Mouse (Mus musculus) ES-E14 (cell line): ENCODE results near the gene Ubox5. TPM values are rescaled to one million over a fixed set of nuclear protein-coding genes. Genes with fewer than 3 reads are reported as not detected.
"Not testable (repeated sequence)": the region's sequence is repeated elsewhere in the genome, so short reads cannot be mapped to it uniquely, and the experiment has no call there.

Experiments used
- DNase-seq: peaks from one replicate; pipeline ENCODE4 v3.0.0-alpha.2; 2013; ENCODE audit warnings: low read depth, low spot score
- H3K27ac ChIP-seq: 2 replicates; pipeline ENCODE4 v1.5.1; 2012; ENCODE audit warnings: low read depth, mild to moderate bottlenecking, low read length, moderate library complexity, mixed read lengths; ENCODE audit not compliant: poor library complexity, insufficient read depth, severe bottlenecking
- H3K36me3 ChIP-seq: 2 replicates; pipeline ENCODE4 v1.6.1; 2012; ENCODE audit warnings: mild to moderate bottlenecking, low read length, moderate library complexity, mixed read lengths; ENCODE audit not compliant: control insufficient read depth, poor library complexity, insufficient read depth, severe bottlenecking
- H3K4me1 ChIP-seq, 2 experiments: fragments of 150-350 bp in 1 of 2; sonication (generic) in 1 of 2; 2 replicates each; pipeline ENCODE4 v1.6.1; 2012; ENCODE audit warnings: low read length in 2 of 2, mild to moderate bottlenecking in 1 of 2, mixed read lengths in 1 of 2; ENCODE audit not compliant: control insufficient read depth in 2 of 2, insufficient read depth in 2 of 2, poor library complexity in 1 of 2
- H3K4me3 ChIP-seq, 2 experiments: fragments of 150-350 bp in 1 of 2; sonication (generic) in 1 of 2; 2 replicates each; pipeline ENCODE4 v1.5.1; 2012; ENCODE audit warnings: low read length in 2 of 2, low read depth in 1 of 2, mild to moderate bottlenecking in 1 of 2, mixed read lengths in 1 of 2; ENCODE audit not compliant: insufficient read depth in 1 of 2, poor library complexity in 1 of 2, severe bottlenecking in 1 of 2
- H3K9ac ChIP-seq: 2 replicates; pipeline ENCODE4 v1.6.1; 2012; ENCODE audit warnings: low read depth, mild to moderate bottlenecking, low read length, mixed read lengths; ENCODE audit not compliant: poor library complexity, insufficient read depth, severe bottlenecking
- H3K9me3 ChIP-seq: fragments of 150-350 bp; sonication (generic); 2 replicates; pipeline ENCODE4 v1.6.1; 2012; ENCODE audit warnings: low read depth, mild to moderate bottlenecking, low read length; ENCODE audit not compliant: control insufficient read depth, insufficient read depth
- CHD2 ChIP-seq: IDR thresholded peaks from 2 replicates; pipeline ENCODE4 v1.6.1; 2014; ENCODE audit warnings: mild to moderate bottlenecking, low read depth, low read length, inconsistent platforms
- HCFC1 ChIP-seq: IDR thresholded peaks from 2 replicates; pipeline ENCODE4 v1.6.1; 2012; ENCODE audit warnings: low read length, inconsistent platforms, borderline replicate concordance; ENCODE audit not compliant: insufficient read depth
- MAFK ChIP-seq: IDR thresholded peaks from 2 replicates; pipeline ENCODE4 v1.6.1; 2014; ENCODE audit warnings: mild to moderate bottlenecking, low read depth, low read length, inconsistent platforms; ENCODE audit not compliant: insufficient read depth
- ZC3H11A ChIP-seq: IDR thresholded peaks from 2 replicates; pipeline ENCODE4 v1.6.1; 2012; ENCODE audit warnings: low read depth, mild to moderate bottlenecking, inconsistent platforms, low read length, borderline replicate concordance
- ZNF384 ChIP-seq: IDR thresholded peaks from 2 replicates; pipeline ENCODE4 v1.6.1; 2012; ENCODE audit warnings: low read depth, low read length, inconsistent platforms
- in situ Hi-C, 2 experiments: fragments of 600-800 bp; cut with MboI; formaldehyde crosslinking; loops; one replicate each; pipeline ENCODE4 v1.15.1; 2025; ENCODE audit warnings: low sequenced_read_pairs in 2 of 2, inconsistent platforms in 1 of 2; ENCODE audit not compliant: unreplicated experiment in 2 of 2
- total RNA-seq: library from RNA; depleted of rRNA; stranded (reverse); fragments of 300-350 nt; gene quantifications from 2 replicates; pipeline ENCODE4 v1.2.3, GENCODE M21; 2012

Ubox5 gene
- total RNA-seq, 1 experiment = 5.0 TPM

DNA sequence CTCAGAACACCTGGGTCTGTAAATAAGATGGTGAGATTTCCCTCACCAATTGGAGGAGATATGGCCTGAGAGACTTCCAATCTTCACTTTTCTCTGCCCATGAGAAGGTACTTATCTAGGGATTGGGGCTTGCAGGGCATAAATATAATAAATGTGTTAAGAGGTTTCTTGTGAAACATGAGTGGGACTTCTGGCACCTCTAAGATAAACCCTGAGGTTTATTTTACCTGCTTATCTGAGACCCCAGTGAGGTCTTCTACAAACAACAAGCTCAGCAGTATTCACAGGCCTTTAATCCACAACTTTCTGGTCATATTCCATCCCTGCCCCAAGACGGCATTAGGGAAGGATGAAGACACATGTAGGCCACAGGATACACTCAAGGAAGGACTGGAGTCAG, 23.9 kb upstream of the Ubox5 start:
- no peaks in the 10 kb centered on the region for H3K9me3 ChIP-seq
- DNase-seq = no peak
- H3K27ac ChIP-seq = no peak overlapping the region
- H3K9ac ChIP-seq = no peak overlapping the region
- no peaks in the 10 kb centered on the region for H3K4me1 ChIP-seq
- TF ChIP-seq HCFC1 (no peak), ZNF384 (no peak), ZC3H11A (no peak), MAFK (no peak), CHD2 (no peak)
- in situ Hi-C loops = no loop called here
- no peak overlapping the region for H3K4me3 ChIP-seq
- H3K36me3 ChIP-seq = peaks cover 32% of the 10 kb centered on the region

DNA sequence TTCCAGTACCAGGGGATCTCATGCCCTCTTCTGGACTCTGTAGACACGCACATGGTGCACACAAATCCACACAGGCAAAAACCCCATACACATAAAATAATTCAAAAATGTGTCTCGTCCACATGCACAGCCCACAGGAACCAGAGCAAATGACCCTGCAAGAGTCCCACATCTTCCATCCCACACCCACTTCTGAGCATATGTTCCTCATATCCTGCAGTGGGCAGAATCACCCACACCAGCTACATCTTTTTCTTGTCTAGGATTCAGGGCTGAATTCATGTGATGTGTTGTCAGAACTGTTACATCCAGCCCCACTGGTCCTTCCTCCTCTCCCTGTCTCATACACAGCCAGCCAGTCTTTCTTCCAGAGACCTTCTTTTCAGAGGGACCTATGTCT, 23.5 kb upstream of the Ubox5 start:
- no peak for DNase-seq

DNA sequence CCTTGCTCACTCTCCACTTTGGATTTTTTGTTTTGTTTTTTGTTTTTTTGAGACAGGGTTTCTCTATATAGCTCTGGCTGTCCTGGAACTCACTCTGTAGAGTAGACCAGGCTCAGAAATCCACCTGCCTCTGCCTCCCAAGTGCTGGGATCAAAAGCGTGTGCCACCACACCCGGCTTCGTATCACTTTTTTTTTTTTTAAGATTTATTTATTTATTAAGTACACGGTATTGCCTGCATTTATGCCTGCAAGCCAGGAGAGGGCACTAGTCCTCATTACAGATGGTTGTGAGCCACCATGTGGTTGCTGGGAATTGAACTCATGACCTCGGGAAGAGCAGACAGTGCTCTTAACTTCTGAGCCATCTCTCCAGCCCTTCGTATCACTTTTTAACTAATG, 19.2 kb upstream of the Ubox5 start:
- H3K9me3 ChIP-seq, in situ Hi-C loops, H3K36me3 ChIP-seq, H3K4me1 ChIP-seq, H3K9ac ChIP-seq, H3K4me3 ChIP-seq, H3K27ac ChIP-seq, DNase-seq: not testable (repeated sequence)
- peak; percentile 63; the same call in 1 of the 2 replicates for TF ChIP-seq ZNF384

More for the DNA sequence above, 23.5 kb upstream of the Ubox5 start:
- peaks cover 31% of the 10 kb centered on the region for H3K36me3 ChIP-seq
- H3K27ac ChIP-seq = no peak overlapping the region
- H3K9ac ChIP-seq = no peak overlapping the region
- in situ Hi-C loops = no loop called here
- H3K9me3 ChIP-seq = no peaks in the 10 kb centered on the region
- H3K4me3 ChIP-seq = no peak overlapping the region
- TF ChIP-seq MAFK (no peak), CHD2 (no peak), HCFC1 (no peak), ZC3H11A (no peak), ZNF384 (no peak)
- H3K4me1 ChIP-seq = no peaks in the 10 kb centered on the region

DNA sequence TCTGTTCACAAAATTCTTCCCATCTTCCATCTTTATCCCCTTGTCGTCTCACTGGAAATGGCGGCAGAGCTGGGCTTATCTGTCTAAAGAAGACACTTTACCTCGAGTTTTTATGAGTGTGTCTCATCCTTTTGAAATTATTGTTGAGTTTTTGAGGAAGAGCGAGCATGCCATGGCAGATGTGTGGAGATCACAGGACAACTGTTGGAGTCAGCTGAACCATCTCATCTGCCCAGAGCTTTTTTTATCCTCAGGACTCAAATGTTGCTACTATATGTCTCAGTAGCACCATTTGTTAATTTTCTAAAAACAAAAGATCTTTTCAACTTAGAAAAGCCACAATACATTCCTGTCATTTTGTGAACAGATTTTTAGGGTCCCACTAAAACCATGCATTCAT, 15.4 kb upstream of the Ubox5 start:
- Histone ChIP-seq H3K4me3 (no peak overlapping the region), H3K36me3 (no peaks in the 10 kb centered on the region), H3K27ac (no peak overlapping the region), H3K9me3 (no peaks in the 10 kb centered on the region), H3K4me1 (peaks cover 0 to 3% of the 10 kb centered on the region in 2 experiments; a peak in 2 of 4 replicates), H3K9ac (no peak overlapping the region)
- in situ Hi-C loops = no loop called here
- no peak for DNase-seq
- TF ChIP-seq HCFC1 (no peak), ZC3H11A (no peak), MAFK (no peak), CHD2 (no peak), ZNF384 (no peak)

DNA sequence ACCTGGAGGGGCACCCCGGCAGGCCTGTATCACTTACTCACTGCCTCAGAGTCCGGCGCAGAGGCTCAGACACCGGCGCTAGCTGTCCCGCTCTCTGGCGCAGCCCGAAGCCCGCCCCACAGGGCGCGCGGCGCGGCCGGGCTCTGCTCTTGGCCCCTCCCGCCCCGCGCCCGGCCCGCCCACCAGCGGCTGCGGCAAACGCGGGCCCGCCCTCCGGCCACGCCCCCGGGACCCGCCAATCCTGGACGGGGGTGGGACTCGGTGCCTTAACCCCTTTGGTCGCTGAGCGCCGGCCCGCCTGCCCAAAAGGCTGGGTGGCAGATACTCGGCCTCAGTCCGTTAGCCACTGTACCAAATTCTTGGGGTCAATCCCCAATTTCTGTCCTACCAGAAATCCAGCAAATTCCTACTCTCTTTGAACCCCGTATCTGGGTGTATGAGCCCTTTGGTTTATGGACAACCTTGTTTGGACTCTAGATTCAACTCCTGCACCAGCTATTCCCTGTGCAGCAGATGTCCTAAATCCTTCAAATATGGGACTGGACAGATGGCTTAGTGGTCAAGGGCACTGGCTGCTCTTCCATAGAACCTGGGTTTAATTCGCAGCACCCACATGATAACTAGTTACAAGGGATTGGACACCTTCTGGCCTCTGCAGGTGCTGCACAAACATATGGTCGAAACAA, 13.0 kb upstream of the Ubox5 start, which contains the start of gene Lzts3:
Lzts3 (minus strand) TSS at position 120 of the 686 bp plus-strand sequence.
- Histone ChIP-seq H3K4me3 (peak within 1 kb of the TSS; percentile 92 to 98), H3K4me1 (peaks cover 0 to 5% of the 10 kb centered on the region in 2 experiments; a peak in 2 of 4 replicates), H3K36me3 (no peaks in the 10 kb centered on the region), H3K9ac (peak within 1 kb of the TSS; percentile 85), H3K27ac (no peak within 1 kb of the TSS), H3K9me3 (no peaks in the 10 kb centered on the region)
- peak; percentile 76 for DNase-seq
- TF ChIP-seq ZNF384 (no peak), CHD2 (no peak)
- in situ Hi-C loops = no loop called here
